Comparison of ENCODE assay signal across 11 mouse cellular contexts in the genomic region with DNA sequence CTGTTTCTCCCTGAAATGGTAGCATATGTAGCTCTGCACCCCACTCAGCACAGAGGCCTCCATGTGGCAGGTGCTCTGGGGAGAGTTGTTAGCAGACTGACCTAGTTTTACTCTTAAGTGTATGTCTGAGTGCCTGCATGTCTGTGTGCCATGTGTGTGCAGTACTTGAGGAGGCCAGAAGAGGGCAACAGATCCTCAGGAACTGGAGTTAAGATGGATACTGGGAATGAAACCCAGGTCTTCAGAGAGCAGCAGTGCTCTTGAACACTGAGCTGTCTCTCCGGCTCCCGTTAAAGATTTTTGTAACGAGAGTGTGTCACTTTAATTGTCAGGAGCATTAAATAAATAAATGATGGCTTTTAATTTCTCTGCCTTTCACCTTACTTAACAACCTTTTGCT. TPM values are rescaled to one million over a fixed set of nuclear protein-coding genes. Genes with fewer than 3 reads are reported as not detected.
DNase-seq lines count a peak whose midpoint lies in the region; ATAC-seq and TF ChIP-seq lines count a peak whose summit lies in the region.
"Had no signal": no experiment of that assay in that cellular context is flagged by ENCODE, and none has a peak within 500 bp of the region (broad histone marks: within the 10 kb centered on the region; RNA-seq: fewer than 3 reads in every experiment).

No protein-coding gene starts in this region.

- no peak overlapping the region for H3K9ac ChIP-seq in hindbrain, embryonic 13.5 days
- no peak overlapping the region for H3K9ac ChIP-seq in MEL (ENCODE audit: control insufficient read depth, low read depth, low read length, poor library complexity, severe bottlenecking)
- H3K9ac ChIP-seq: neural tube, embryonic 12.5 days had no signal

- H3K27ac ChIP-seq in hindbrain, embryonic 10.5 days, result no peak overlapping the region
- no peak overlapping the region for H3K27ac ChIP-seq in hindbrain, embryonic 13.5 days
- no peak overlapping the region for H3K27ac ChIP-seq in MEL (ENCODE audit: control insufficient read depth, low read depth, low read length)
- no peak overlapping the region for H3K27ac ChIP-seq in limb, embryonic 10.5 days
- H3K27ac ChIP-seq: neural tube, embryonic 12.5 days had no signal

- peak; percentile 74 to 88 (median 85) for TF ChIP-seq CTCF in MEL (IDR thresholded peaks at IDR 0.05 in 2 of 3, conservative IDR thresholded peaks at IDR 0.05 in 1 of 3; ENCODE audit: control insufficient read depth in 1 of 3, insufficient read depth in 1 of 3, low read depth in 2 of 3, low read length in 3 of 3, poor library complexity in 1 of 3, severe bottlenecking in 1 of 3)

- peak; percentile 29 for DNase-seq in hindbrain, embryonic 10.5 days (ENCODE audit: low spot score)
- DNase-seq in 3T3-L1 (ENCODE audit: low read depth, low spot score) (peak; percentile 62), MEL (ENCODE audit: low read depth, low spot score) (peak; percentile 79)
- peak; percentile 41 for DNase-seq in limb, embryonic 10.5 days (ENCODE audit: low spot score)
- no peak for DNase-seq in testis, postnatal 14 days (ENCODE audit: low spot score)
- no peak for DNase-seq in spleen, postnatal 14 days (ENCODE audit: low spot score in 2 of 2)
- DNase-seq: adrenal gland, postnatal 36 days had no signal

- H3K36me3 ChIP-seq in hindbrain, embryonic 10.5 days, result peaks cover 88% of the 10 kb centered on the region
- peaks cover 64% of the 10 kb centered on the region for H3K36me3 ChIP-seq in hindbrain, embryonic 13.5 days
- peaks cover 0 to 11% of the 10 kb centered on the region in 2 experiments; a peak in 2 of 4 replicates for H3K36me3 ChIP-seq in MEL (ENCODE audit: control insufficient read depth in 1 of 2, insufficient read depth in 2 of 2, low read length in 2 of 2)
- H3K36me3 ChIP-seq in limb, embryonic 10.5 days, result peaks cover 70% of the 10 kb centered on the region

- H3K4me2 ChIP-seq in hindbrain, embryonic 13.5 days, result no peak overlapping the region
- H3K4me2 ChIP-seq: neural tube, embryonic 12.5 days had no signal

- H3K4me3 ChIP-seq in hindbrain, embryonic 10.5 days, result no peak overlapping the region
- H3K4me3 ChIP-seq in hindbrain, embryonic 13.5 days, result no peak overlapping the region
- H3K4me3 ChIP-seq in MEL (ENCODE audit: control insufficient read depth in 1 of 2, insufficient read depth in 1 of 2, low read depth in 2 of 2, low read length in 2 of 2), result no peak overlapping the region
- no peak overlapping the region for H3K4me3 ChIP-seq in limb, embryonic 10.5 days
- H3K4me3 ChIP-seq: neural tube, embryonic 12.5 days had no signal

- 94% methylated on average over 3 of the region's 3 CpGs for WGBS in hindbrain, embryonic 10.5 days
- WGBS in hindbrain, embryonic 13.5 days, result 93% methylated on average over 3 of the region's 3 CpGs
- WGBS in limb, embryonic 10.5 days, result 95% methylated on average over 3 of the region's 3 CpGs

- TF ChIP-seq POLR2A in MEL (IDR thresholded peaks at IDR 0.05; ENCODE audit: control insufficient read depth in 1 of 2, insufficient read depth in 1 of 2, low read depth in 1 of 2, low read length in 2 of 2, poor library complexity in 1 of 2), result no peak

- no peaks in the 10 kb centered on the region for H3K79me2 ChIP-seq in MEL (ENCODE audit: control insufficient read depth, insufficient read depth, low read length, poor library complexity)

- no peak for ATAC-seq in hindbrain, embryonic 13.5 days (ENCODE audit: low FRiP score)
- ATAC-seq in erythroid progenitor cell, adult 5-6 weeks (replicated peaks; ENCODE audit: low FRiP score, poor library complexity, severe bottlenecking), result no peak

- H3K4me1 ChIP-seq in hindbrain, embryonic 10.5 days (replicated peaks), result peaks cover 16% of the 10 kb centered on the region
- peaks cover 21% of the 10 kb centered on the region for H3K4me1 ChIP-seq in hindbrain, embryonic 13.5 days (replicated peaks)
- peaks cover 0 to 9% of the 10 kb centered on the region in 2 experiments; a peak in 2 of 4 replicates for H3K4me1 ChIP-seq in MEL (ENCODE audit: control insufficient read depth in 1 of 2, insufficient read depth in 2 of 2, low read length in 2 of 2)
- peaks cover 8% of the 10 kb centered on the region for H3K4me1 ChIP-seq in limb, embryonic 10.5 days

- no peak for TF ChIP-seq EP300 in MEL (IDR thresholded peaks at IDR 0.05; ENCODE audit: low read depth in 1 of 2, low read length in 2 of 2)

- H3K27me3 ChIP-seq in hindbrain, embryonic 10.5 days (ENCODE audit: insufficient read depth, poor library complexity, severe bottlenecking), result no peaks in the 10 kb centered on the region
- no peaks in the 10 kb centered on the region for H3K27me3 ChIP-seq in hindbrain, embryonic 13.5 days
- no peaks in the 10 kb centered on the region for H3K27me3 ChIP-seq in MEL (ENCODE audit: control insufficient read depth in 1 of 2, insufficient read depth in 2 of 2, low read length in 2 of 2)
- no peaks in the 10 kb centered on the region for H3K27me3 ChIP-seq in limb, embryonic 10.5 days (ENCODE audit: low read depth, poor library complexity, severe bottlenecking)
- H3K27me3 ChIP-seq: neural tube, embryonic 12.5 days had no signal

- peaks cover 7% of the 10 kb centered on the region; the same call in 1 of the 2 replicates for H3K9me3 ChIP-seq in hindbrain, embryonic 10.5 days
- no peaks in the 10 kb centered on the region for H3K9me3 ChIP-seq in hindbrain, embryonic 13.5 days
- no peaks in the 10 kb centered on the region for H3K9me3 ChIP-seq in MEL (replicated peaks; ENCODE audit: insufficient read depth, low read length)
- no peaks in the 10 kb centered on the region for H3K9me3 ChIP-seq in limb, embryonic 10.5 days (replicated peaks)

- peak; percentile 90 for TF ChIP-seq RAD21 in MEL (IDR thresholded peaks at IDR 0.05; ENCODE audit: low read depth, low read length)

TF ChIP-seq in MEL, 35 proteins besides CTCF, POLR2A, EP300 and RAD21 (continues in another document):
- TF ChIP-seq SIN3A (IDR thresholded peaks at IDR 0.05; ENCODE audit: low read length) (peak; percentile 22; the same call in 1 of the 2 replicates), TBP (IDR thresholded peaks at IDR 0.05; ENCODE audit: low read depth, low read length) (no peak), MAX (IDR thresholded peaks at IDR 0.05; ENCODE audit: low read length) (peak; percentile 24; the same call in 1 of the 2 replicates)

RNA-seq across cellular contexts. Expression of a gene that starts 35.0 kb away (rescaled TPM):
- polyA plus RNA-seq in hindbrain, embryonic 10.5 days (2016; fragmentation: Nextera tagmentation; extraction: Ambion mirVana), result 28.8 and 30.6 TPM in 2 replicates
- polyA plus RNA-seq in hindbrain, embryonic 13.5 days (2015; fragmentation: Nextera tagmentation; extraction: Ambion mirVana), result 25.3 and 27.7 TPM in 2 replicates
- total RNA-seq in MEL (2012; rRNA removed), result 3.3 and 4.0 TPM in 2 replicates
- 1 to 10 TPM in 1 of 2 experiments, not detected in 1; 8.0 TPM for polyA plus RNA-seq in MEL (2012; ENCODE audit: insufficient read depth in 1 of 2, insufficient read length in 2 of 2, low read depth in 1 of 2, low replicate concordance in 2 of 2, missing spikeins in 1 of 2)
- 28.0 and 34.2 TPM in 2 replicates for polyA plus RNA-seq in limb, embryonic 10.5 days (2016; fragmentation: Nextera tagmentation; extraction: Ambion mirVana)
- not detected in 2 replicates for total RNA-seq in erythroid progenitor cell, adult 5-6 weeks (2015; ENCODE audit: low replicate concordance)
- 0.38 and 1.9 TPM in 2 replicates for total RNA-seq in erythroid progenitor cell, adult 5-6 weeks (2017; ENCODE audit: low replicate concordance)

RNA-seq across cellular contexts. Expression of a gene that starts 35.1 kb away (rescaled TPM):
- 24.6 and 31.7 TPM in 2 replicates for polyA plus RNA-seq in hindbrain, embryonic 10.5 days (2016; fragmentation: Nextera tagmentation; extraction: Ambion mirVana)
- polyA plus RNA-seq in hindbrain, embryonic 13.5 days (2015; fragmentation: Nextera tagmentation; extraction: Ambion mirVana), result 10.7 and 13.3 TPM in 2 replicates
- total RNA-seq in MEL (2012; rRNA removed), result 5.6 and 6.4 TPM in 2 replicates
- 10 to 100 TPM in 1 of 2 experiments, not detected in 1; 10.1 TPM for polyA plus RNA-seq in MEL (2012; ENCODE audit: insufficient read depth in 1 of 2, insufficient read length in 2 of 2, low read depth in 1 of 2, low replicate concordance in 2 of 2, missing spikeins in 1 of 2)
- polyA plus RNA-seq in limb, embryonic 10.5 days (2016; fragmentation: Nextera tagmentation; extraction: Ambion mirVana), result 35.3 and 37.8 TPM in 2 replicates
- 7.5 and 9.7 TPM in 2 replicates for total RNA-seq in erythroid progenitor cell, adult 5-6 weeks (2015; ENCODE audit: low replicate concordance)
- total RNA-seq in erythroid progenitor cell, adult 5-6 weeks (2017; ENCODE audit: low replicate concordance), result 14.8 and 22.6 TPM in 2 replicates

RNA-seq across cellular contexts. Expression of a gene that starts 43.3 kb away (rescaled TPM):
- 0.20 and 0.37 TPM in 2 replicates for polyA plus RNA-seq in hindbrain, embryonic 10.5 days (2016; fragmentation: Nextera tagmentation; extraction: Ambion mirVana)
- polyA plus RNA-seq in hindbrain, embryonic 13.5 days (2015; fragmentation: Nextera tagmentation; extraction: Ambion mirVana), result 0.21 and 0.58 TPM in 2 replicates
- total RNA-seq in MEL (2012; rRNA removed), result not detected in 2 replicates
- under 1 TPM in 1 of 2 experiments, not detected in 1; 0.11 TPM for polyA plus RNA-seq in MEL (2012; ENCODE audit: insufficient read depth in 1 of 2, insufficient read length in 2 of 2, low read depth in 1 of 2, low replicate concordance in 2 of 2, missing spikeins in 1 of 2)
- 0.24 and 0.31 TPM in 2 replicates for polyA plus RNA-seq in limb, embryonic 10.5 days (2016; fragmentation: Nextera tagmentation; extraction: Ambion mirVana)
- total RNA-seq in erythroid progenitor cell, adult 5-6 weeks (2015; ENCODE audit: low replicate concordance), result not detected in 2 replicates
- total RNA-seq in erythroid progenitor cell, adult 5-6 weeks (2017; ENCODE audit: low replicate concordance), result not detected in 2 replicates
- total RNA-seq: gastrocnemius, adult 8-10 months had no signal

RNA-seq across cellular contexts. Expression of a gene that starts 50.1 kb away (rescaled TPM):
- 1.6 and 2.3 TPM in 2 replicates for polyA plus RNA-seq in hindbrain, embryonic 10.5 days (2016; fragmentation: Nextera tagmentation; extraction: Ambion mirVana)
- 3.0 and 3.4 TPM in 2 replicates for polyA plus RNA-seq in hindbrain, embryonic 13.5 days (2015; fragmentation: Nextera tagmentation; extraction: Ambion mirVana)
- not detected in 2 replicates for total RNA-seq in MEL (2012; rRNA removed)
- polyA plus RNA-seq in MEL (2012; ENCODE audit: insufficient read depth in 1 of 2, insufficient read length in 2 of 2, low read depth in 1 of 2, low replicate concordance in 2 of 2, missing spikeins in 1 of 2), result under 1 TPM in 1 of 2 experiments, not detected in 1; 0.11 TPM
- polyA plus RNA-seq in limb, embryonic 10.5 days (2016; fragmentation: Nextera tagmentation; extraction: Ambion mirVana), result 0.49 and 0.66 TPM in 2 replicates
- not detected in 2 replicates for total RNA-seq in erythroid progenitor cell, adult 5-6 weeks (2015; ENCODE audit: low replicate concordance)
- total RNA-seq in erythroid progenitor cell, adult 5-6 weeks (2017; ENCODE audit: low replicate concordance), result not detected in 2 replicates

RNA-seq across cellular contexts. Expression of a gene that starts 56.4 kb away (rescaled TPM):
- polyA plus RNA-seq in hindbrain, embryonic 10.5 days (2016; fragmentation: Nextera tagmentation; extraction: Ambion mirVana), result not detected in 2 replicates
- polyA plus RNA-seq in hindbrain, embryonic 13.5 days (2015; fragmentation: Nextera tagmentation; extraction: Ambion mirVana), result not detected in 2 replicates
- total RNA-seq in MEL (2012; rRNA removed), result not detected in 2 replicates
- polyA plus RNA-seq in MEL (2012; ENCODE audit: insufficient read depth in 1 of 2, insufficient read length in 2 of 2, low read depth in 1 of 2, low replicate concordance in 2 of 2, missing spikeins in 1 of 2), result not detected
- polyA plus RNA-seq in limb, embryonic 10.5 days (2016; fragmentation: Nextera tagmentation; extraction: Ambion mirVana), result not detected in 2 replicates
- total RNA-seq in erythroid progenitor cell, adult 5-6 weeks (2015; ENCODE audit: low replicate concordance), result not detected in 2 replicates
- not detected in 2 replicates for total RNA-seq in erythroid progenitor cell, adult 5-6 weeks (2017; ENCODE audit: low replicate concordance)
- total RNA-seq: adrenal gland, postnatal 36 days; gastrocnemius, adult 8-10 months had no signal
- polyA plus RNA-seq: neural tube, embryonic 12.5 days had no signal

Comparison
In these comparisons a context has a peak if more than half of its experiments do, and no peak if none do; other contexts are left out.
1. DNase-seq: peak in hindbrain, embryonic 10.5 days (single experiment), 3T3-L1 (single experiment), MEL (single experiment) and limb, embryonic 10.5 days (single experiment); none in testis, postnatal 14 days (single experiment) and spleen, postnatal 14 days (0 of 2).